Mouse (Mus musculus) megakaryocyte-erythroid progenitor cell, adult 5-6 weeks (primary cell): ENCODE results near the gene Borcs5. TPM values are rescaled to one million over a fixed set of nuclear protein-coding genes. Genes with fewer than 3 reads are reported as not detected.

Experiments
- ATAC-seq: replicated peaks from 2 replicates; pipeline ENCODE4 v1.8.0; 2016; ENCODE audit warnings: mild to moderate bottlenecking, inconsistent platforms; ENCODE audit not compliant: severe bottlenecking, poor library complexity, low FRiP score, low TSS enrichment
- total RNA-seq, 2 experiments: library from RNA; stranded (forward) in 1 of 2; stranded (reverse) in 1 of 2; fragments of 200-1000, 215-1000 nt in 1 of 2; fragments of >200 nt in 1 of 2; fragmentation: Nextera tagmentation in 1 of 2; gene quantifications; 2 replicates each; pipeline ENCODE4 v1.2.3; 2014 to 2017

Borcs5 gene
- total RNA-seq, 2 experiments from 2014 or later = 9.0 to 15.4 TPM

DNA sequence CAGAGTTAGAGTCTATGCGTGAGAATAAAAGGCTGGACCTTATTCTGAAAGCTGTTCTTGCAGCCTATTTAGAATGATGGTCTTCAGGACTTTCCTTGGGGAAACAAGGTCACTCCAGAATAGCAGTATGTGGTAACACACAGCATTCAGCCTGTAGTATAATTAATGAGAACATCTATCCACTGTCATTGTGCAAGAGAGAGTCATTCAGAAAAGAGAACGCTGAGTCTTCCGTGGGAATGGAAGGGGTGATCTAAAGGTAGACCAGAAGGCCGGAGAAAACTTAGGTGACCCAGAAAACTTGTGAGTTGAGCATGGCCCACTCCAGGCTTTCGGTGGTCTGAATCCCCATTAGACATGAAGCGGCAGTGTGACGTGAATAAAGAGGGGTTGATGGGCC lies 62.9 kb downstream of the Borcs5 start:
- ATAC-seq = no peak

DNA sequence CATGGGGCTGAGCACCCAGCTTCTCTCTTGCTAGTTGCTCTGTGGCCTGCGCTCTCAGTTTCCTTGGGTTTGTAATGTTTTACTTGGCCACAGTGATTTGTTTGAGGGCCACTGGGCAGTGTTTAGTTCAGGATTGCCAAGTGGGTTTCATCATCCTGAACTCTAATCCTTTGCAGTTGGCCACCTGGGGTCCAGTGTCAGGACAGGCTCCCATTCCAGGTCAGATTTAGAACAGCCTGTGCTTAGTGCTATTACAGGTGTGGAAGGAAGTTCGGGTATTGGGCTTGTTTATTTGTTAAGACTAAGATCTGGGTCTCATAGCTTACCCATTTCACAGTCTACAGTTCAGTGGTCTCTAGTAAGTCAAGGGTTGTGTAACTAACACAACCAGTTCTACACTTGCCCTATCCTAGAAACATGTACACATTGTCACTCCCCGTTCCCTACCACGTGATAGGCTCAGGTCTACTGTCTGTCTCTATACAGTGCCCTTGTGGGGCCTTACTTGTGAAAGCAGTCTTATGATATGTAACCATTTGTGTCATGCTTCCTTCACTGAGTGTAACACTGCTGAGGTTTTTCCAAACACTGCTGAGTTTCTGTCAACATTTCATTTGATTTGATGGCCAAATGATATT lies 63.9 kb downstream of the Borcs5 start:
- ATAC-seq = no peak

- no peak for ATAC-seq
These were observed 67.2 kb downstream of the Borcs5 start for GRCm38 (mm10) chr6:134706467-134706866.

DNA sequence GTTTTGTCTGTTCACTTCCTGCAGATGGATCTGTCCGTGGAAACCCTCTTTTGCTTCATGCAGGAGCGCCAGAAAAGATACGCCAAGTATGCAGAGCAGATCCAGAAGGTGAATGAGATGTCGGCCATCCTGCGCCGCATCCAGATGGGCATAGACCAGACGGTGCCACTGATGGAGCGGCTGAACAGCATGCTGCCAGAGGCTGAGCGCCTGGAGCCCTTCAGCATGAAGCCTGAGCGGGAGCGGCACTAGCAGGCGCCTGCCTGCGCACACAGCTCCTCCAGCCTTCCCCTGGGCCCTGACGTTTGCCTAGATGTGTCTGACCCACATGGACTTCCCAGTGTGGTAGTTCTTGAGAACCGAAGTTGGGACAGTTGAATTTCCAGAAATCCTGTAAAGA lies 70.7 kb downstream of the Borcs5 start:
- ATAC-seq = no peak

DNA sequence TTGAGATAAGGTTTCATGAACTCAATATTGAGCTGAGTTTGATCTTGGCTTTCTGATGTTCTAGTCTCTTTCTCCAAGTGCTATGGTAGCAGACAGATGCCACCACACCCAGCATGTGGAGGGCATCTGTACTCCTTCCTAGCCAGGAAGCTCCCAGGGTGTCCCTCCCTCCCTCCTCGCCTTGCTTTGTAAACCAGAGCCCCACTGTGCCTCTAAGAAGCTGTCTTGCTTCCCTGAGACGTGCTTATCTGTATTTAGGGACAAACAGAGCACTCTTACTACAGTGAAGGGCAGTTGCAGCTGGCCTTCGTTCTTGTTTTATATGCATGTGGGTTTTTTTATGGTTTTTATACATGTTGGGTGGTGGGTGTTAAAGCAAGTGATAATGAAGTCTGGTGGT lies 74.0 kb downstream of the Borcs5 start:
- peak; percentile 60 for ATAC-seq

DNA sequence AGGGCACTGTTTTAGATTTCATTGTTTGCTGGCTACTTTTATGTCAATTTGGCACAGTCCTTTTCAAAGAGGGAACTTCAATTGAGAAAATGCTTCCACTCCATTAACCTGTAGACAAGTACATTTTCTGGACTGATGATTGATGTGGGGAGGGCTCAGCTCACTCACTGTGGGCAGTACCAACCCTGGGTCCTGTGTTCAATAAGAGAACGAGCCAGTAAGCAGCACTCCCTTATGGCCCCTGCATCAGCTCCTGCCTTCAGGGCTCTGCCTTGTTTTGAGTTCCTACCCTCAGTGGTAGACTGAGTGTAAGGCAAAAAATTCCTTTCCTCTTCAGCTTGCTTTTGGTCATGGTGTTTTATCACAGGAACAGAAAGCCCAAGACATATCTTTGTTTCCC lies 74.6 kb downstream of the Borcs5 start:
- no peak for ATAC-seq

DNA sequence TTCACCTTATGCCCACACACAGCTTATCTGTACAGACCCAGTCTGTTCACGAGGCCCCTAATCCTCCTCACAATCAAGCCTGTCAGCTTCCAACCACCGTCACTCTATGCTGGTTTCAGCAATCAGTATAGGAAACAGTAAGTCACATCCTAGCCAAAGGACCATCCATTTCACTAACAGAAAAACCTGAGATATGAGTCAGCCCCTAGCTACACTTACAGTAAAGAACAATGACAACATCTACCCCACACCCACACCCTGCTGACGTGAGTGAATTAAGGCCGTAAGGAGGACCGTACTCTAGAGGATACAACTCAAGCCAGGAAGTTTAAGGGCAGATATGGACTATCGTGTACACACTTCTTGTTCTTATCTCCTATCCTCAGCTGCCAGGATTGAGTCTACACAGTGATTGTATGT lies 76.9 kb downstream of the Borcs5 start:
- ATAC-seq = peak; percentile 78

DNA sequence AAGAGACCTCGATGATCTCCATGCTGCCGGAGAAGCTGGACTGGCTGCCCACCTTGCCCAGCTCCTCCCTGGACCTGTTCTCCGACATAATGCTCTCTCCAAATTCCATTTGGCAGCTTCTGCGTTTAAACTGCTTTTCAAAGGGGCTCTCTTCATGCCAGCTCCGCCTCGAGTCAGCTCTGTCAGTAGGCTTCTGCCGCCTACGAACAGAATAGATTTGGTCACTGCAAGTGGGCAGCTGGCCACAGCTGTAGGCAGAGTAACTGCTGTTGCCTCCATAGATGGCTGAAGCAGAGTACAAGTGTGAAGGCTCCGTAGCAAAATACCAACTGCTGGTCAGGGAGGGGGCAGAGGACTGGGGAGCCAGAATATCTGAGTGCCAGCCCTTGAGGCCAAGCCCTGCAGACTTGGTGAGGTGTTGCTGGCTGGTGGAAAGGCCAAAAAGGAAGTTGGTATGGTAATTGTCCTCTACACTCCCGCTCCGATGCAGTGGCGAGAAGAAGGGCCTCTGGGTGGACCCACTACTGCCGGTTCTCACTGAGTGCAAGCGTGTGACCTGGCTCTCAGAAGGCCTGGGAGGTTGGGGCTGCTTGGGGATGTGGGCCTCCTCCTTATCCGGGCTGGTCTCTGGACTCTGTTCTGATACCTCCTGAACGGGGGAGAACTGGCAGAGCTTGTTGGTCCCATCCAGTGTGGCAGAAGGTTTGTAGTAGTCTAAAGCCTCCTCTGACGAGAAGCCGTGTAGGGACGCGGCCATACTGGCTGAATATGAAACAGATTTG lies 78.8 kb downstream of the Borcs5 start:
- no peak for ATAC-seq

DNA sequence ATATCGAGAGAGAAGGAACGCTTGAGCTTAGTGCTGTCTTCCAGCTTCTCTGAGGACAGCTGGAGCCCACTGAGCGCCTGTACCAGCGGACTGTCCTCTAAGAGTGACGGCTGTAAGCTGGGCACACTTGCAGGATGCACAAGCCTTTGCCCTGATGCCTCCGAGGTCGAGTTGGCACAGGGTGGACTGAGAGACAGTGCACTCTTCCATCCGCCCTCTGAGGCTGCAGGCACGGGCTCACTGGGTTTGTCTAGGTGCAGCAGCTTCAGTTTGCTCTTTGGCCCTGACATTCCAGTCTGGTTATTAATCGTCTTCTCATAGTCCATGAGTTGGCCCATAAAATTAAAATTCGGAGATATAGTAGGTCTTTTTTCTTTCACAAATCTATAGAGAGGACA lies 79.4 kb downstream of the Borcs5 start:
- ATAC-seq = no peak

GRCm38 (mm10) chr6:134719156-134719555 lies 79.8 kb downstream of the Borcs5 start:
- ATAC-seq = no peak

DNA sequence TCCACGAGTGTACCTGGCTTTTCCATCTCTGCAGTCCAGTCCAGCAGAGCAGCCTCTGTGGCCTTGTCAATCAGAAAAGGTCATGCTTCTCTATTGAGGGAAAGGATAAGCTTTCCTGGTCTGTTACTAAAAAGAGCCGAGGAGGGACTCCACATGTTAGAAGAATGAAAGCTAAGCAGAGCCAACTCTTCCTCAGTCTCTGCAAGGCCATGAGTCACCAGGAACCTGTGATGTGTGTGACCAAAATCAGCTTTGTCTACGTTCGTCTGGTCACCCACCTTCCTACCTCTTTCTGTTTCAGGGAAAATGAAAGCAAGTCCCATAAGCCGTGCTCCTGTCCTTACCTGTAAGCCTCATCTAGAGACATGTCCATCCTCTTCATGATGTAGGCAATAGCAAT lies 80.8 kb downstream of the Borcs5 start:
- ATAC-seq = no peak

- ATAC-seq = no peak
These were observed 82.5 kb downstream of the Borcs5 start for GRCm38 (mm10) chr6:134721729-134722269.

GRCm38 (mm10) chr6:134722906-134723305 lies 83.6 kb downstream of the Borcs5 start:
- no peak for ATAC-seq

DNA sequence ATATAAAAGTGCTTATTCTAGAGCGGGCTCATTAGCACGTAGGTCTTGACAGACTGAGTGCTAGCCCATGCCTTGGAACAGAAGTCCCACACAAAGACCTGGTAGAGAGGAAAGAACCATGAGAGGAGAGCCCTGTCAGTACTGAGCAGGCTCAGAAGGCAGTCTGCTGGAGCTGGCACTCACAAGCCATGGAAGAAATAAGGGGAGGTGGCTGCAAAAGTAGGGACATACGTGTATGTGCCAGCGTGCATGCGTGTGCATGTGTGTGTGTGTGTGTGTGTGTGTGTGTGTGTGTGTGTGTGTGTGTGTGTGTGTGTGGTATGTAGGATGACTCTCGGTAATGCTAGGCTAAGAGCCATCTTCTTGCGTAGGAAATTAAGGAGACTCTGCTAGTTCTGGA lies 84.0 kb downstream of the Borcs5 start:
- no peak for ATAC-seq

DNA sequence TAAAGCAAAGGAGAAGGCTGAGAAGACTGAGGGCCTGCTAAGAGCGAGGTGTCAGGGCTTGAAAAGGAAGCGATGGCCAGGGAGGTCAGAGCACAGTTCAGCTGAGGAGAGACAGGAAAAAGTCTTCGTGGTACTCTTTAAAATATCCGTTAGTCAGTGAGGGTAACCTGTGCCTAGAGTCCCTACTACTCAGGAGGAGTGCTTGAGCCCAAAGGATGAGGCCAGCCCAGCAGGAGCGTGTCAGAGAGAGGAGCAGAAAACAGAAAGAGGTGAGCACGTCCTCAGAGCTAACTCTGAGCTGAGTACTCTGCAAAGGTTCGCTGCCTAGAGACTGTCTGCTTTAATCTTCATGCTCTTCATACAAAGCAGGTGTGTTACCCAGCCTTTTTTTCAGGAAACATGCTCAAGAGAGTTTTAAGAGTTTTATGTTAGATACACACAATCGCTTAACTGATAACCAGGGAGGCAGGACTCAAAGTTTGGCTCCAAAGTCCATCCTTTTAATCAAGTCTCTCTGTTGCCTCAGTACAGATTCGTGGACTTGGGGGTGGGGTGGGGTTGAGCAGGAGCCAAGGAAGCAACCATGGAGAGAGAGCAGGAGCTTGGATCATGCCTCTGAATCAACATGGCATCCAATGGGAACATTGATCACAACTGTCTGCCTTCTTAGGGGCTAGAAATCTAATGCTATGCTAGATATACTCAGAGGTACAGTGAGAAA lies 84.7 kb downstream of the Borcs5 start:
- ATAC-seq = no peak

DNA sequence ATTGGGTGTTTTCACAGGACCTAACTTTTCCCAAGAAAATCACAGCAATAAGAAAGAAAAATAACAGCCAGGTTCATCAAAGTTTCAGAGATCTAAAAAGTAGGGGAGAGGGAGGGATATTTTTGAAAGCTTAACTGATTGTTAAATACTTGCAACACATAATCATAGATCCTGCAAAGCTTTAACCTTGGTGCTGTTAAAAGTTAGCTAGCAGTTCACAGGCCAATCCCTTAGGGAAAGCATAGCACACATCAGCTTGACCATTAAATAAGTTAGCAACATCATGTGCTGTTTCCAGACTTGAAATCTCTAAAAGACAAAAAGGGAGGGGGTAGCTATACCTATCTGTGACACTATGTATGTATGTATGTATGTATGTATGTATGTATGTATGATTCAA lies 86.1 kb downstream of the Borcs5 start:
- ATAC-seq = no peak

DNA sequence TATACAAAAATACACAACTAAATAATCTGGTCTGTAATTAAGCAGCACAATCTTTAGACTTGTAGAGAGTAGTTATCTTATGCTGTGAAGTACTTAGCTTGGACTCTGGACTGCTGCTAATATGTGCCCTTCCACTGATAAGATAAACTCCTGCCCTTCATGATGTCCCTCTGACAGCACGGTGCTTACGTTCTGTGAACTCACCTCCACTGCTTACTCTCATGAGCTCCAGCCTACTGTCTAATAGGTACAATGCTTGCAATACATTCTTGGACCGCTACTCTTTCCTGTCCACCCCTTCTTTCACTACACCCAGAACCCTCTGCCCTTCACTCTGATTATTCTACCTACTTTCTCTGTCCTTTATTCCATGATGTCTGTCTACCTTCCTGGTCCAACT lies 91.7 kb downstream of the Borcs5 start:
- peak; percentile 83 for ATAC-seq

DNA sequence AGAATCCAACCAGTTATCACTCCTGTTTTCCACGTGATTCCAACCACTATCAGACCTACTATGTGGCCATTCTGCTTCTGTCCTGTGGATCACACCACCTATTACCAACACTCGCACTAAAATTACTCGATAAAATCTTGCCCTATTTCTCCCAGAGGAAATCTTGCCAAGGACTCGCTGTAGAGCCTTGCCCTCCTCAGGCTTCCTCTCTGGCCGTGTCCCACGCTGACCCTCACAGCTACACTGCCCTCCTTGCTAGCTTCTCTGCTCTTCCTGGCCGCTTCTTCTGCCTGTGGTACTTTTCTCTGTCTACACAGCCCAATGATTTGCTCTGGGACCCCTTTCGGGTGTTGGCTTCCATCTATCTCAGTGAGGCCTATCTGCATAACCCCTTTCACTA lies 93.5 kb downstream of the Borcs5 start:
- no peak for ATAC-seq

GRCm38 (mm10) chr6:134733800-134734221 lies 94.5 kb downstream of the Borcs5 start:
- ATAC-seq = no peak

DNA sequence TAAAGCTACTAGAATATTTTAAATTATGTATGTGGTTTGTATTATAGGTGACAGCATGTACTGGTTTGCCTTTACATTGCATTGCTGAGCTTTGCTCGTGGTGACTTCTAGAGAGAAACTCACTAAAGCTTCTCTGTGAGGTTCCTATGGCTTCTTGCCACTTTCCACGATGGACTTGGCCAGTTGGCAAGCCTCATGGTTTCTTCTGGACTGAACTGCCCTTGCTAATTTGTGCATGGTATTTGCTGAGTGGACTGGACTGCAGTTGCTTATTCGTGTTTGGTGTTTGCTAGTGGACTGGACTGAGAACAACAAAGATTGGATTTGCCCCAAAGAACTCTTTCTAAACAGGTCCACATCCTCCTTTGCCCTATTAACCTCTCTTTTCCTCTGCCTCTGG lies 97.5 kb downstream of the Borcs5 start:
- no peak for ATAC-seq
